Mouse (Mus musculus) liver, postnatal 0 days (tissue): ENCODE results near the gene Efcab8. TPM values are rescaled to one million over a fixed set of nuclear protein-coding genes. Genes with fewer than 3 reads are reported as not detected.
A peak's percentile ranks its signal among the peaks of the same experiment; 100 is the strongest.

Experiments used
- ATAC-seq: fragments of 200-750 bp; cut with Nextera tagmentation; 2 replicates; pipeline ENCODE4 v1.8.0; 2017; ENCODE audit warnings: mild to moderate bottlenecking, moderate library complexity
- DNase-seq: peaks from one replicate; pipeline ENCODE4 v3.0.0-alpha.2; 2016
- H3K27ac ChIP-seq: fragments of 300-500 bp; sonication (generic); 2 replicates; pipeline ENCODE4 v1.5.1; 2014; ENCODE audit warnings: antibody characterized with exemption, moderate library complexity, mild to moderate bottlenecking, low read depth
- H3K27me3 ChIP-seq: fragments of 300-500 bp; sonication (generic); 2 replicates; pipeline ENCODE4 v1.6.1; 2014; ENCODE audit warnings: low read length, control low read depth, mixed read lengths; ENCODE audit not compliant: insufficient read depth
- H3K36me3 ChIP-seq: fragments of 300-500 bp; sonication (generic); replicated peaks from 2 replicates; pipeline ENCODE4 v1.6.1; 2014; ENCODE audit warnings: mild to moderate bottlenecking, control low read depth, low read length, moderate library complexity, mixed read lengths; ENCODE audit not compliant: insufficient read depth
- H3K4me1 ChIP-seq: fragments of 300-500 bp; sonication (generic); 2 replicates; pipeline ENCODE4 v1.6.1; 2014; ENCODE audit warnings: antibody characterized with exemption, mild to moderate bottlenecking, control low read depth; ENCODE audit not compliant: insufficient read depth
- H3K4me2 ChIP-seq: fragments of 300-500 bp; sonication (generic); 2 replicates; pipeline ENCODE4 v1.6.1; 2014; ENCODE audit warnings: low read depth, mild to moderate bottlenecking, low read length, moderate library complexity, mixed read lengths
- H3K4me3 ChIP-seq: fragments of 300-500 bp; sonication (generic); 2 replicates; pipeline ENCODE4 v1.5.1; 2014; ENCODE audit warnings: low read depth, low read length
- H3K9ac ChIP-seq: fragments of 300-500 bp; sonication (generic); replicated peaks from 2 replicates; pipeline ENCODE4 v1.6.1; 2014; ENCODE audit warnings: mild to moderate bottlenecking, moderate library complexity
- H3K9me3 ChIP-seq: fragments of 300-500 bp; sonication (generic); 2 replicates; pipeline ENCODE4 v1.6.1; 2016; ENCODE audit warnings: mild to moderate bottlenecking, control low read depth, low read length, mixed read lengths
- CTCF ChIP-seq: sonication (generic); IDR thresholded peaks from 2 replicates; pipeline ENCODE4 v1.5.1; 2016; ENCODE audit warnings: antibody characterized with exemption, low read depth
- EP300 ChIP-seq: IDR thresholded peaks from 2 replicates; pipeline ENCODE4 v1.6.1; 2016; ENCODE audit warnings: antibody characterized with exemption, low read depth, mild to moderate bottlenecking
- WGBS: fragments of 180-500 bp; shearing (Covaris S2); extraction: QIAGEN DNeasy Blood & Tissue Kit; methylation state at CpG from one replicate; pipeline ENCODE4 v1.1.7; 2014; ENCODE audit not compliant: insufficient replicate concordance; 5-methylcytosine and 5-hydroxymethylcytosine counted together
- polyA plus RNA-seq: library from polyadenylated mRNA; unstranded; fragments of >200 nt; fragmentation: Nextera tagmentation; extraction: Ambion mirVana; gene quantifications from 2 replicates; pipeline ENCODE4 v1.2.1, GENCODE M21; 2015

The Efcab8 gene
- polyA plus RNA-seq, 1 experiment from 2014 or later: 0.04 TPM

DNA sequence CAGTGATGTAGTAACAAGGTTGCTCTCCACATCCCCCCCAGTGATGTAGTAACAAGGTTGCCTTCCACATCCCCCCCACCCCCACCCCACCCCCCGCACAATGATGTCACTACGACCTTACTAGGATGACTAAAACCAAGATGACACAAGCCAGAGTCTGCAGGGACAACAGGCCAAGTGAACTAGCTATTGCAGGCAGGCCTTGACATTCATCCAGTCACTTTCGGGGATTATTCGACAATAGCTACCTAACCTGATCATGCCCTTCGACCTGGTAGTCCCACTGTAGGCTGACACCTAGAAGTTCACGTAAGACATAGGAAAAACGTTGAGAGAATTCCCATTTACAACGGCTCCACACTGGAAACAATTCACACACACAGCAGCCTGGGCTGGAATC lies 53.6 kb downstream of the Efcab8 start:
- Histone ChIP-seq H3K36me3 (no peaks in the 10 kb centered on the region), H3K27ac (no peak overlapping the region), H3K4me1 (no peaks in the 10 kb centered on the region), H3K27me3 (no peaks in the 10 kb centered on the region), H3K4me2 (no peak overlapping the region), H3K9ac (no peak overlapping the region), H3K4me3 (no peak overlapping the region), H3K9me3 (no peaks in the 10 kb centered on the region)
- ATAC-seq (no peak), DNase-seq (no peak)
- TF ChIP-seq CTCF (no peak), EP300 (no peak)
- WGBS: 74% methylated on average over 8 of the region's 8 CpGs

DNA sequence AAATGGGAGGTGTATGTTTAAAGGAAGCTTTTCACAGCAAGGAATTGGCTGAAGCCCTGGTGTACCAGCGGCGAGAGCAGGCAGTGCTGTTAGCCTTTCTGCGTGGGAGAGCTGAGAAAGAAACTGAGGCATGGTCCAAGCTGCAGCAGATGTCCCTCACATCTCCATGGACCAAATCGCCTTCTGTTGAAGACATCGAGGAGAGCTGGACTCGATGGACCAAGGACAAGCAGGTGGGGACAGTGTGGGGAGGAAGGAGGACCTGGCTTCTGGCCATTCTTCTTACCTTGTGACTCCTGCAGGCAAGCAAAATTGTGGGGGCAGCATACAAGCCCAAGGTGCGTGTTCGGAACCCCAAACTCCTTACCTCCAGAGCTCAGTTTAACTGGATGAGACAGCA lies 63.1 kb downstream of the Efcab8 start:
- H3K9me3 ChIP-seq: no peaks in the 10 kb centered on the region
- H3K36me3 ChIP-seq: no peaks in the 10 kb centered on the region
- WGBS: 71% methylated on average over 8 of the region's 8 CpGs
- no peak for TF ChIP-seq EP300
- no peak for TF ChIP-seq CTCF
- H3K27ac ChIP-seq: no peak overlapping the region
- no peak for DNase-seq
- ATAC-seq: no peak
- no peaks in the 10 kb centered on the region for H3K4me1 ChIP-seq
- H3K4me3 ChIP-seq: no peak overlapping the region
- no peak overlapping the region for H3K4me2 ChIP-seq
- H3K9ac ChIP-seq: no peak overlapping the region
- no peaks in the 10 kb centered on the region for H3K27me3 ChIP-seq

DNA sequence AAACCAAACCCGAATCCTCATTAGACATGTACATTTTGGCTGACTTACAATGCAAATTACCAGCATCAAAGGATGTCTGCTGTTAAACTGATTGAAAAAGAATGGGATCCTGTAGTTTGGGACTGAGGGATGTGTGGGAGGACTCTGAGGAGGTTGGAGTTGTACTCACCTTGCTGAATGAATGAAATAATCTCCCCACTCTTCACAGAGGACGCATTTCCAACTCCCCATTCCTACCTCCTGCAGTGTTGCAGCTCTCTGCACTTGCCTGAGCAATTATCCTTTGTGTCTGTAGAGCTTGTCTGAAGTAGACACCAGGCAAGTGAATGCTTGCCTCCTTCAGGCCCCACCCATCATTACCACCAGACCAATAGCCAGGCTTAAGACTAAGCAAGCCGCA lies 68.7 kb downstream of the Efcab8 start:
- DNase-seq: no peak
- no peaks in the 10 kb centered on the region for H3K36me3 ChIP-seq
- H3K9me3 ChIP-seq: no peaks in the 10 kb centered on the region
- TF ChIP-seq EP300 (no peak), CTCF (no peak)
- 85% methylated on average over 3 of the region's 3 CpGs for WGBS
- H3K4me3 ChIP-seq: no peak overlapping the region
- no peak overlapping the region for H3K9ac ChIP-seq
- no peaks in the 10 kb centered on the region for H3K4me1 ChIP-seq
- H3K4me2 ChIP-seq: no peak overlapping the region
- no peaks in the 10 kb centered on the region for H3K27me3 ChIP-seq
- no peak overlapping the region for H3K27ac ChIP-seq
- ATAC-seq: no peak

DNA sequence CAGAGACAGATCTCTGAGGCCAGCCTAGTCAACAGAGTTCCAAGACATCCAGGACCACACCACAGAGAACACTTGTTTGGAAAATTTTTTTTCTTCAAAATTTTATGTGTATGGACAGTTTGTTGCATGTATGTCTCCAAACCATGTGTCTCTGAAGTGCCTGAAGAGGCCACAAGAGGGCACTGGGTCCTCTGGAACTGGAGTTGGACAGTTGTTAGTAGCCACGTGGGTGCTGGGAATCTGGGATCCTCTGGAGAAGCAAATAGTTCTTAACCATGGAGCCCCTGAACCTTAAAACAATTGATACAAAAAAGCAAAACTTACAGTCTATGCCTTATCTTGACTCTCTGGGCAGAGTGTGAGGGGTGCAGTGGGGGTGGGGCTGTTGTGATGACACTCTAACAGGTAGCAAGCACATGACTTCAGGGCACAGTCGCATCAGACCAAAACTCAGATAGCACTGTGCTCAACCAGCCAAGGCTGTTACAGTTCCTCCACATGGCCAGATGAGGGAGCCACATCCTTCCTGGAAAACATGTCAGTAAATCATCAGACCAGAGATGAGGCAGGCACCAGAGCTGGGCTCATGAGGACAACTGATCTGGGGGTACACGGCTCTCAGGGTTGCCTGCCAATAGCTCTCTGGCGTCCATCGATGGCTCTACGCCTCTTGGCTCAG lies 70.8 kb downstream of the Efcab8 start:
- no peaks in the 10 kb centered on the region for H3K4me1 ChIP-seq
- H3K9me3 ChIP-seq: no peaks in the 10 kb centered on the region
- no peak overlapping the region for H3K9ac ChIP-seq
- WGBS: 69% methylated on average over 6 of the region's 6 CpGs
- H3K4me3 ChIP-seq: no peak overlapping the region
- DNase-seq (peak; percentile 25), ATAC-seq (peak; percentile 49; the same call in 1 of the 2 replicates)
- no peaks in the 10 kb centered on the region for H3K27me3 ChIP-seq
- no peaks in the 10 kb centered on the region for H3K36me3 ChIP-seq
- H3K27ac ChIP-seq: no peak overlapping the region
- no peak overlapping the region for H3K4me2 ChIP-seq
- TF ChIP-seq CTCF: peak; percentile 63
- TF ChIP-seq EP300: no peak

DNA sequence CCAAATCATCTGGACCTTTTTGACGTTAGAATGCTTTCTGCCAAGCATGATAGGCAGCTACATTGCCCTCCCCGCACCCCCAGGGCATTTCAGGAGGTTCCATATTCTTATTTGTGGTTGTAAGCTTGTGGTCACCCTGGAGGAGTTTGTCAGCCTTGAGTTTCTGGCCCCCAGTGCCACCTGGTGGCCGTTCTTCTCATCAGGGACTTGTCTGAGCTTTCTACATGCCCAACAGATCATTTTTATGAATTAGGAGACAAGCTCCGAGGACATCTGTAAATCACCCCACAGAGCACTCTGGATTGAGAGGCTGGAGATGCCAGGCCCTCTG lies 71.3 kb downstream of the Efcab8 start:
- Histone ChIP-seq H3K4me3 (no peak overlapping the region), H3K9ac (no peak overlapping the region), H3K27ac (no peak overlapping the region), H3K4me2 (no peak overlapping the region), H3K36me3 (no peaks in the 10 kb centered on the region), H3K4me1 (no peaks in the 10 kb centered on the region), H3K27me3 (no peaks in the 10 kb centered on the region), H3K9me3 (no peaks in the 10 kb centered on the region)
- WGBS: 27% methylated on average over 4 of the region's 4 CpGs
- TF ChIP-seq CTCF (peak; percentile 54), EP300 (no peak)
- no peak for ATAC-seq
- DNase-seq: peak; percentile 63

DNA sequence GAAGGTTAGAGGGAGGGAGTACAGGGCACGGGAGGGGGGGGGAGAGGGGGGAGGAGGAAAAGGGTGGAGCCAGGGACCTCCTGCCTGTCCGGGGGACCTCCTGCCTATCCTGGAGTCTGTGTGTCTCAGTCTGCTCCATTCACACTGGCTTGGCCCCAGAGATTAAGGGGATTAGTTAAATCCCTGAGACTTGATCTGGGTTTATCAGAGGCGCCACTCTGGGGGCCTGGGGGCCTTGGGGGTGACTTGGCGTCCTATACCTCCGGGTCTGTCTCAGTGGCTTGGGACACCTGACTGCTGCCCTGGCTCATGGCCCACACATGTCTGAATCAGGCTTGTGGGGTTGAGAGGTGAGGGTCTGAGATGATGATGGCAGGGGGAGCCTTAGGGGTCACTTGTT lies 73.8 kb downstream of the Efcab8 start:
- H3K4me3 ChIP-seq: no peak overlapping the region
- no peak overlapping the region for H3K4me2 ChIP-seq
- no peaks in the 10 kb centered on the region for H3K9me3 ChIP-seq
- no peak for TF ChIP-seq CTCF
- TF ChIP-seq EP300: no peak
- H3K27ac ChIP-seq: no peak overlapping the region
- H3K9ac ChIP-seq: no peak overlapping the region
- ATAC-seq: no peak
- no peak for DNase-seq
- WGBS: 22% methylated on average over 5 of the region's 5 CpGs
- H3K36me3 ChIP-seq: no peaks in the 10 kb centered on the region
- H3K27me3 ChIP-seq: no peaks in the 10 kb centered on the region
- no peaks in the 10 kb centered on the region for H3K4me1 ChIP-seq

DNA sequence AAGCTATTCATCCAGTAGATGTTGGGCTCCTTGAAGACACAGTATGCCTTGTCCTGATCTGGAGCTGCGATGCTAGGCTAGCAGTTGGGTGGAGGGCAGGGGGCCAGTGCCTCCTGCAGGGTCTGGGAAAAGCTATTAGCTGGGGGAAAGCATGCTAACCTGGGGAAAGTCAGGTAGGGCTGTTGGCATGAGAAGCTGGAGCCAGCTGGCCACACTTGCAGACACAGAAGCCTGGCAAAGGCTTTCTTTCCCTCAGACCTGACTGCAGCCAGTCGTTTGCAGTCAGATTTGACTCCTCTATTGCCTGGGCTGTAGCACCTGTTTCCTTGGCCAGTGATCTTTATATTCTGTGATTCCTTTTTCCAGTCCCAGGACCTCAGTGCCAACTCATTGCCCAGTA lies 79.8 kb downstream of the Efcab8 start:
- Histone ChIP-seq H3K4me1 (0 out of 2 replicates have a peak, but pooled peaks cover 4% of the 10 kb centered on the region), H3K27me3 (no peaks in the 10 kb centered on the region), H3K27ac (no peak overlapping the region), H3K36me3 (no peaks in the 10 kb centered on the region), H3K9ac (no peak overlapping the region), H3K9me3 (no peaks in the 10 kb centered on the region), H3K4me2 (no peak overlapping the region), H3K4me3 (no peak overlapping the region)
- ATAC-seq (no peak), DNase-seq (no peak)
- WGBS: 77% methylated on average over 2 of the region's 2 CpGs
- no peak for TF ChIP-seq CTCF
- no peak for TF ChIP-seq EP300
